ENCODE assay signal across 9 mouse cellular contexts in the genomic region with DNA sequence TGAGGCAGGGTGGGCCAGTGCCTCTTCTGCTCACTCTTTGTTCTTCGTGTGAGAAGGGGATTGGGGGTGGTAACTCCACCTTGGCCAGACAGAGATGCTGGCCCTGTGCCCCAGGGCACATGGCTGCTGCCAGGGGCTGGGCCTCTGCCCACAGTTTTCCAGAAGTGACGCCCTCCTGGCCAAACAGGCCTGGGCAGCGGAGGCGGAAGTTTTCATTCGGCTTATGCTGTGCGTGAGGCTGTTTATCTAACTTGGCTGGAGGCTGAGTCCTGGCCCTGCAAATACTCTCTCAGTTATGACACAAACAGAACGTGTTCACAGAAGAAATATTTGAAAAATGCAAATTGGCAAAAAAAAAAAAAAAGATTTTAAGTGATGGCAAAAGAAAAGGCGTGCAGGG.
A peak's percentile ranks its signal among the peaks of the same experiment; 100 is the strongest.
DNase-seq lines count a peak whose midpoint lies in the region; ATAC-seq and TF ChIP-seq lines count a peak whose summit lies in the region.
"Had no signal": no experiment of that assay in that cellular context is flagged by ENCODE, and none has a peak within 500 bp of the region (broad histone marks: within the 10 kb centered on the region; RNA-seq: fewer than 3 reads in every experiment).

No protein-coding gene starts in this region.

- peaks cover 28% of the 10 kb centered on the region for H3K4me1 ChIP-seq in hindbrain, embryonic 10.5 days (replicated peaks)
- H3K4me1 ChIP-seq in hindbrain, embryonic 12.5 days: peaks cover 9% of the 10 kb centered on the region
- peaks cover 52% of the 10 kb centered on the region for H3K4me1 ChIP-seq in heart, embryonic 13.5 days
- peaks cover 40% of the 10 kb centered on the region for H3K4me1 ChIP-seq in limb, embryonic 15.5 days

- DNase-seq in hindbrain, embryonic 10.5 days (ENCODE audit: low spot score): no peak
- DNase-seq in Patski (ENCODE audit: low read depth, low spot score): peak; percentile 89
- DNase-seq in urinary bladder, postnatal 25 days (ENCODE audit: low spot score): peak; percentile 75
- no peak for DNase-seq in yolk sac, embryonic 10.5 days (ENCODE audit: low spot score)
- DNase-seq in natural killer cell, adult 2 months (ENCODE audit: low spot score in 2 of 2): no peak

- no peak for TF ChIP-seq CTCF in Patski (IDR thresholded peaks at IDR 0.05)

- CTCF ChIA-PET in Patski (lab: Charles Lee): interaction anchor here (1.6 kb wide), 1 partner anchor 65 kb away, joined by 3 read pairs; no protein-coding TSS in a partner anchor

- H3K4me2 ChIP-seq in hindbrain, embryonic 12.5 days (replicated peaks): no peak overlapping the region
- H3K4me2 ChIP-seq in heart, embryonic 13.5 days: no peak overlapping the region
- H3K4me2 ChIP-seq in limb, embryonic 15.5 days: no peak overlapping the region

- no peak overlapping the region for H3K9ac ChIP-seq in hindbrain, embryonic 12.5 days
- H3K9ac ChIP-seq in heart, embryonic 13.5 days: peak overlapping the region; percentile 57
- H3K9ac ChIP-seq in limb, embryonic 15.5 days: no peak overlapping the region

- 0 out of 2 replicates have a peak overlapping the region, but pooled peaks have one; percentile 0 for H3K27ac ChIP-seq in hindbrain, embryonic 10.5 days
- no peak overlapping the region for H3K27ac ChIP-seq in hindbrain, embryonic 12.5 days
- peak overlapping the region; percentile 87 for H3K27ac ChIP-seq in heart, embryonic 13.5 days (replicated peaks)
- H3K27ac ChIP-seq in limb, embryonic 15.5 days: peak overlapping the region; percentile 86

- POLR2A ChIA-PET in Patski (lab: Charles Lee): interaction anchor here (0.6 kb wide), 2 partner anchors 19 to 60 kb away, joined by 3 read pairs; no protein-coding TSS in a partner anchor

- H3K36me3 ChIP-seq in hindbrain, embryonic 10.5 days: no peaks in the 10 kb centered on the region
- no peaks in the 10 kb centered on the region for H3K36me3 ChIP-seq in hindbrain, embryonic 12.5 days
- H3K36me3 ChIP-seq in heart, embryonic 13.5 days: no peaks in the 10 kb centered on the region
- H3K36me3 ChIP-seq in limb, embryonic 15.5 days: no peaks in the 10 kb centered on the region

- ATAC-seq in hindbrain, embryonic 12.5 days (ENCODE audit: low FRiP score): no peak
- peak; percentile 52 for ATAC-seq in Patski
- ATAC-seq in heart, embryonic 13.5 days (ENCODE audit: extremely low read depth, insufficient number of reproducible peaks, low FRiP score, low TSS enrichment): no peak
- no peak for ATAC-seq in limb, embryonic 15.5 days (ENCODE audit: insufficient number of reproducible peaks, low FRiP score, low TSS enrichment, low read depth)

- H3K4me3 ChIP-seq in hindbrain, embryonic 10.5 days: no peak overlapping the region
- no peak overlapping the region for H3K4me3 ChIP-seq in hindbrain, embryonic 12.5 days
- H3K4me3 ChIP-seq in heart, embryonic 13.5 days: no peak overlapping the region
- H3K4me3 ChIP-seq in limb, embryonic 15.5 days: no peak overlapping the region
- H3K4me3 ChIP-seq: erythroblast, embryonic 14.5 days had no signal

- H3K27me3 ChIP-seq in hindbrain, embryonic 10.5 days (ENCODE audit: insufficient read depth, poor library complexity, severe bottlenecking): 0 out of 2 replicates have a peak, but pooled peaks cover 6% of the 10 kb centered on the region
- H3K27me3 ChIP-seq in hindbrain, embryonic 12.5 days: no peaks in the 10 kb centered on the region
- no peaks in the 10 kb centered on the region for H3K27me3 ChIP-seq in Patski
- H3K27me3 ChIP-seq in heart, embryonic 13.5 days (replicated peaks): peaks cover 13% of the 10 kb centered on the region; the same call in 1 of the 2 replicates
- H3K27me3 ChIP-seq in limb, embryonic 15.5 days: no peaks in the 10 kb centered on the region

- 84% methylated on average over 8 of the region's 8 CpGs for WGBS in hindbrain, embryonic 10.5 days
- WGBS in hindbrain, embryonic 12.5 days: 83% methylated on average over 8 of the region's 8 CpGs
- WGBS in heart, embryonic 13.5 days: 49% methylated on average over 8 of the region's 8 CpGs
- WGBS in limb, embryonic 15.5 days: 39% methylated on average over 8 of the region's 8 CpGs

- no peaks in the 10 kb centered on the region for H3K9me3 ChIP-seq in hindbrain, embryonic 10.5 days
- H3K9me3 ChIP-seq in hindbrain, embryonic 12.5 days (replicated peaks): no peaks in the 10 kb centered on the region
- H3K9me3 ChIP-seq in heart, embryonic 13.5 days: no peaks in the 10 kb centered on the region
- no peaks in the 10 kb centered on the region for H3K9me3 ChIP-seq in limb, embryonic 15.5 days

- in situ Hi-C loops in Patski (cut with MboI; ENCODE audit: low pct_unique_long_range_greater_than_20kb): loop anchor here (10.0 kb wide), 1 partner anchor 50 kb away; no protein-coding TSS in a partner anchor

Comparison
In these comparisons a context has a peak if more than half of its experiments do, and no peak if none do; other contexts are left out.
1. DNase-seq: peak in Patski (single experiment) and urinary bladder, postnatal 25 days (single experiment); none in hindbrain, embryonic 10.5 days (single experiment), yolk sac, embryonic 10.5 days (single experiment) and natural killer cell, adult 2 months (0 of 2).